23 mouse cellular contexts compared by ENCODE assay signal in the genomic region with DNA sequence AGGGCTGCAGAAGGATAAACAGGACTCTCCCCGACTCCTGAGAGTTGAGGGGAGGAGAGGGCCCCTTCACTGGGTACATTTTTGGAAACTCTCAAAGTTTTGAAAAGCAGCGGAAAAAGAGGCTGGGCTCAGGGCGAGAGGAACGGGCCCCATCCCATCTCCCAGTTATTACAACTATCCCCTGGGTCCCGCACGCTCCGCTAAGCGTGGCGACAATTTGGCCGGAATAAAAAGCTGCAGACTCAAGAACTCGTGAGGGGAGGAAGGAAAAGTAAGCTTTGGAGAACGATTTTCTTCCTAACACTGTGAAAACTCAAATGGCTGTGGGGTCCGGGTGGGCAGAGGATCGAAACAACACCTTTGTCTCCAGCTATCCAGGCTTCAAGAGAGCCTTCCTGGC.
DNase-seq lines count a peak whose midpoint lies in the region; ATAC-seq lines count a peak whose summit lies in the region.
"Had no signal": no experiment of that assay in that cellular context is flagged by ENCODE, and none has a peak within 500 bp of the region (broad histone marks: within the 10 kb centered on the region; RNA-seq: fewer than 3 reads in every experiment).

No protein-coding gene starts in this region.

- H3K4me3 ChIP-seq in embryonic facial prominence, embryonic 14.5 days (ENCODE audit: low read depth, low read length) = no peak overlapping the region
- no peak overlapping the region for H3K4me3 ChIP-seq in embryonic facial prominence, embryonic 10.5 days
- H3K4me3 ChIP-seq in kidney, embryonic 15.5 days (replicated peaks) = no peak overlapping the region
- no peak overlapping the region for H3K4me3 ChIP-seq in neural tube, embryonic 15.5 days (replicated peaks)
- H3K4me3 ChIP-seq: heart, embryonic 15.5 days; layer of hippocampus, adult 2 months; liver, embryonic 13.5 days; neural tube, embryonic 13.5 days; stomach, embryonic 15.5 days had no signal

- DNase-seq in embryonic facial prominence, embryonic 14.5 days (ENCODE audit: low spot score) = peak; percentile 39
- DNase-seq in embryonic facial prominence, embryonic 10.5 days (ENCODE audit: low spot score) = no peak
- no peak for DNase-seq in kidney, adult 9 months
- peak; percentile 10 for DNase-seq in retina, embryonic 14.5 days (ENCODE audit: low spot score)
- no peak for DNase-seq in retina, postnatal 1 day
- no peak for DNase-seq in cerebellum, adult 8-10 months
- DNase-seq: adrenal gland, adult 2 months; cerebellum, adult 9-10 months; gastrocnemius, postnatal 36 days; kidney, adult 11 months; layer of hippocampus, postnatal 36 days; liver, embryonic 13.5 days; lung, embryonic 14.5 days; lung, postnatal 36 days; right cerebral cortex, postnatal 14 days; thymus, postnatal 14 days had no signal

- H3K27me3 ChIP-seq in embryonic facial prominence, embryonic 14.5 days (replicated peaks; ENCODE audit: control insufficient read depth, insufficient read depth, low read length) = peaks cover 8% of the 10 kb centered on the region; the same call in 1 of the 2 replicates
- peaks cover 11% of the 10 kb centered on the region for H3K27me3 ChIP-seq in embryonic facial prominence, embryonic 10.5 days (replicated peaks; ENCODE audit: low read depth, poor library complexity, severe bottlenecking)
- peaks cover 14% of the 10 kb centered on the region; the same call in 1 of the 2 replicates for H3K27me3 ChIP-seq in kidney, embryonic 15.5 days
- peaks cover 39% of the 10 kb centered on the region for H3K27me3 ChIP-seq in neural tube, embryonic 15.5 days (replicated peaks)
- H3K27me3 ChIP-seq: liver, embryonic 13.5 days; stomach, embryonic 15.5 days had no signal

- H3K4me2 ChIP-seq in embryonic facial prominence, embryonic 14.5 days (ENCODE audit: low read depth, low read length) = peak overlapping the region; percentile 11; the same call in 1 of the 2 replicates
- peak overlapping the region; percentile 39 for H3K4me2 ChIP-seq in kidney, embryonic 15.5 days
- 0 out of 2 replicates have a peak overlapping the region, but pooled peaks have one; percentile 0 for H3K4me2 ChIP-seq in neural tube, embryonic 15.5 days
- H3K4me2 ChIP-seq: heart, embryonic 15.5 days; liver, embryonic 13.5 days; lung, embryonic 14.5 days; neural tube, embryonic 13.5 days; stomach, embryonic 15.5 days had no signal

- no peaks in the 10 kb centered on the region for H3K9me3 ChIP-seq in embryonic facial prominence, embryonic 14.5 days (ENCODE audit: control insufficient read depth, low read length)
- H3K9me3 ChIP-seq in embryonic facial prominence, embryonic 10.5 days = no peaks in the 10 kb centered on the region
- no peaks in the 10 kb centered on the region for H3K9me3 ChIP-seq in kidney, embryonic 15.5 days (replicated peaks)
- H3K9me3 ChIP-seq in neural tube, embryonic 15.5 days (replicated peaks) = no peaks in the 10 kb centered on the region
- H3K9me3 ChIP-seq: heart, embryonic 15.5 days; liver, embryonic 13.5 days; neural tube, embryonic 13.5 days; stomach, embryonic 15.5 days had no signal

- no peak overlapping the region for H3K9ac ChIP-seq in embryonic facial prominence, embryonic 14.5 days (ENCODE audit: low read depth, low read length)
- H3K9ac ChIP-seq in kidney, embryonic 15.5 days = no peak overlapping the region
- H3K9ac ChIP-seq in neural tube, embryonic 15.5 days (replicated peaks) = no peak overlapping the region
- H3K9ac ChIP-seq: heart, embryonic 15.5 days; liver, embryonic 13.5 days; lung, embryonic 14.5 days; neural tube, embryonic 13.5 days; stomach, embryonic 15.5 days had no signal

- 51% methylated on average over 14 of the region's 14 CpGs for WGBS in embryonic facial prominence, embryonic 14.5 days
- 77% methylated on average over 14 of the region's 14 CpGs for WGBS in embryonic facial prominence, embryonic 10.5 days
- WGBS in kidney, embryonic 15.5 days = 20% methylated on average over 14 of the region's 14 CpGs
- WGBS in neural tube, embryonic 15.5 days = 36% methylated on average over 14 of the region's 14 CpGs

- peaks cover 4% of the 10 kb centered on the region; the same call in 1 of the 2 replicates for H3K4me1 ChIP-seq in embryonic facial prominence, embryonic 14.5 days (ENCODE audit: control insufficient read depth, insufficient read depth, low read length)
- H3K4me1 ChIP-seq in embryonic facial prominence, embryonic 10.5 days = peaks cover 21% of the 10 kb centered on the region
- H3K4me1 ChIP-seq in kidney, embryonic 15.5 days = peaks cover 39% of the 10 kb centered on the region
- H3K4me1 ChIP-seq in neural tube, embryonic 15.5 days = peaks cover 16% of the 10 kb centered on the region
- H3K4me1 ChIP-seq: heart, embryonic 15.5 days; liver, embryonic 13.5 days had no signal

- no peak for ATAC-seq in embryonic facial prominence, embryonic 14.5 days (ENCODE audit: low read depth)
- ATAC-seq in kidney, embryonic 15.5 days (replicated peaks; ENCODE audit: low FRiP score) = no peak
- no peak for ATAC-seq in neural tube, embryonic 15.5 days (ENCODE audit: low FRiP score)
- ATAC-seq: hindbrain, embryonic 16.5 days had no signal

- H3K27ac ChIP-seq in embryonic facial prominence, embryonic 14.5 days (replicated peaks; ENCODE audit: low read depth, low read length) = no peak overlapping the region
- H3K27ac ChIP-seq in embryonic facial prominence, embryonic 10.5 days (replicated peaks) = no peak overlapping the region
- peak overlapping the region; percentile 80 for H3K27ac ChIP-seq in kidney, embryonic 15.5 days
- no peak overlapping the region for H3K27ac ChIP-seq in neural tube, embryonic 15.5 days (replicated peaks)
- H3K27ac ChIP-seq: heart, embryonic 15.5 days; layer of hippocampus, adult 2 months; liver, embryonic 13.5 days; neural tube, embryonic 13.5 days; stomach, embryonic 15.5 days had no signal

- no peaks in the 10 kb centered on the region for H3K36me3 ChIP-seq in embryonic facial prominence, embryonic 14.5 days (ENCODE audit: control insufficient read depth, insufficient read depth, low read length)
- H3K36me3 ChIP-seq in embryonic facial prominence, embryonic 10.5 days (replicated peaks) = no peaks in the 10 kb centered on the region
- H3K36me3 ChIP-seq in kidney, embryonic 15.5 days = no peaks in the 10 kb centered on the region
- H3K36me3 ChIP-seq in neural tube, embryonic 15.5 days = no peaks in the 10 kb centered on the region
- H3K36me3 ChIP-seq: heart, embryonic 15.5 days; liver, embryonic 13.5 days; neural tube, embryonic 13.5 days; stomach, embryonic 15.5 days had no signal

Comparison
In these comparisons a context has a peak if more than half of its experiments do, and no peak if none do; other contexts are left out.
1. DNase-seq: peak in embryonic facial prominence, embryonic 14.5 days (single experiment) and retina, embryonic 14.5 days (single experiment); none in embryonic facial prominence, embryonic 10.5 days (single experiment), kidney, adult 9 months (single experiment), retina, postnatal 1 day (single experiment) and cerebellum, adult 8-10 months (single experiment).
2. Peak in every context shown above with its lines, with median percentiles within 50 percentile points of each other: H3K4me2 ChIP-seq.